Mouse (Mus musculus) testis, adult 2 months (tissue): Measurements from ENCODE around the gene Arhgap19.

Experiments
- CTCF ChIP-seq: fragments of 200-500 bp; IDR thresholded peaks from 2 replicates; pipeline ENCODE4 v1.5.1; 2012; ENCODE audit warnings: low read depth, mild to moderate bottlenecking, inconsistent platforms, low read length, moderate library complexity; ENCODE audit not compliant: control insufficient read depth, insufficient read depth, insufficient replicate concordance
- POLR2A ChIP-seq: fragments of 200-500 bp; IDR thresholded peaks from 2 replicates; pipeline ENCODE4 v1.6.1; 2012; ENCODE audit warnings: low read depth, mild to moderate bottlenecking, inconsistent platforms, low read length, moderate library complexity; ENCODE audit not compliant: control insufficient read depth

DNA sequence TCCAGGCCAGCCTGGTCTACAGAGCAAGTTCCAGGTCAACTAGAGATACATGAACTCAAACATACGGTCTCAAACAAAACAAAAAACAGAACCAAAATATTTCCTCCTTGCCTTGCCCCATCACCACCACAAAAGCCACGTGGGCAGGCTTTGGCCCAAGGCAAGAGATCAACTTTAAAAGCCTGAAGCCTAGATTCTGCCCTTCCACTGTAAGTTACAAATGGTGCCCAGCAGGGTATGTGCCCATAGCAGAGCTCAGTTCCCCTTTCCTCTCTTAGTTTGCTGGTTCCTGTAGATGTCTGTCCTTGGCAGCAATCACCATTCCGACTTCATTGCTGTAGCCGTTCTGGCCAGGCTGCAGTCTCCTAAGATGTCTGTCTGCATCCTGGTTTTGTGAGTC lies 40.9 kb upstream of the Arhgap19 start:
- no peak for TF ChIP-seq CTCF
- no peak for TF ChIP-seq POLR2A
